22 mouse cellular contexts compared by ENCODE assay signal in the genomic region with DNA sequence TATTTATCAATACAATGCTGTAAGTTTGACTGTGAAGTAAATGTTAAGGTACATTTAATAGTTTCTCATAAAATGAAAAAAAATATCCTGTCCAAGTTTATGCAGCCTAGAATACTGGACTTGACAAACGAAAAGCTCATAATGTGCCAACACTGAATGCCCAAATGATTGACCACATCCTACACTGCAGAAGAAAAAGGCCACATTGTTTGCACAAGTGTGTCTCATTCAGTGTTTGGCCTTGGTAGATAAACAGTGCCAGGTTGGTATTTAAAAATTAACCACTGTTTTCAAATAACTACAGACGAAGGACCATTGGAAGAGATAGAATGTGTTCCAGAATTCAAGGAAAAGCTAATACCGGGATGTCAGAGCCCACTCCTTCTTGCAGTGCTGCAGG.
"Had no signal": no experiment of that assay in that cellular context is flagged by ENCODE, and none has a peak within 500 bp of the region (broad histone marks: within the 10 kb centered on the region; RNA-seq: fewer than 3 reads in every experiment).

No protein-coding gene starts in this region.

- H3K4me1 ChIP-seq: limb, embryonic 12.5 days; limb, embryonic 15.5 days; liver, embryonic 12.5 days; liver, embryonic 15.5 days; midbrain, embryonic 13.5 days; neural tube, embryonic 12.5 days; neural tube, embryonic 15.5 days had no signal

- H3K27ac ChIP-seq: limb, embryonic 12.5 days; limb, embryonic 15.5 days; liver, embryonic 12.5 days; liver, embryonic 15.5 days; midbrain, embryonic 13.5 days; neural tube, embryonic 12.5 days; neural tube, embryonic 15.5 days had no signal

- H3K27me3 ChIP-seq: limb, embryonic 12.5 days; limb, embryonic 15.5 days; liver, embryonic 12.5 days; liver, embryonic 15.5 days; midbrain, embryonic 13.5 days; neural tube, embryonic 12.5 days; neural tube, embryonic 15.5 days had no signal

- ATAC-seq: intestine, embryonic 16.5 days; liver, embryonic 12.5 days; midbrain, embryonic 13.5 days; midbrain, embryonic 16.5 days had no signal

- H3K4me3 ChIP-seq: limb, embryonic 12.5 days; limb, embryonic 15.5 days; liver, embryonic 12.5 days; liver, embryonic 15.5 days; midbrain, embryonic 13.5 days; neural tube, embryonic 12.5 days; neural tube, embryonic 15.5 days had no signal

- H3K4me2 ChIP-seq: limb, embryonic 12.5 days; limb, embryonic 15.5 days; liver, embryonic 12.5 days; liver, embryonic 15.5 days; midbrain, embryonic 13.5 days; neural tube, embryonic 12.5 days; neural tube, embryonic 15.5 days had no signal

- H3K36me3 ChIP-seq: limb, embryonic 12.5 days; limb, embryonic 15.5 days; liver, embryonic 12.5 days; liver, embryonic 15.5 days; midbrain, embryonic 13.5 days; neural tube, embryonic 12.5 days; neural tube, embryonic 15.5 days had no signal

- H3K9me3 ChIP-seq: limb, embryonic 12.5 days; limb, embryonic 15.5 days; liver, embryonic 12.5 days; liver, embryonic 15.5 days; midbrain, embryonic 13.5 days; neural tube, embryonic 12.5 days; neural tube, embryonic 15.5 days had no signal

- H3K9ac ChIP-seq: limb, embryonic 12.5 days; limb, embryonic 15.5 days; liver, embryonic 12.5 days; liver, embryonic 15.5 days; midbrain, embryonic 13.5 days; neural tube, embryonic 12.5 days; neural tube, embryonic 15.5 days had no signal

- DNase-seq: kidney, adult 18-20 months; kidney, adult 9 months; kidney, postnatal 14 days; kidney, postnatal 4 days; left cerebral cortex, postnatal 4 days; lung, adult 2 months; lung, postnatal 14 days; lung, postnatal 4 days; right cerebral cortex, adult 18-20 months; right cerebral cortex, postnatal 14 days; right cerebral cortex, postnatal 4 days; thymus, adult 18-20 months; thymus, postnatal 36 days had no signal
